Mouse (Mus musculus): ENCODE data around the gene B3gat3. TPM values are rescaled to one million over a fixed set of nuclear protein-coding genes. Genes with fewer than 3 reads are reported as not detected.
A peak's percentile ranks its signal among the peaks of the same experiment; 100 is the strongest.

The B3gat3 gene
- polyA plus RNA-seq, 1 experiment from 2014 or later: 37.2 TPM

DNA sequence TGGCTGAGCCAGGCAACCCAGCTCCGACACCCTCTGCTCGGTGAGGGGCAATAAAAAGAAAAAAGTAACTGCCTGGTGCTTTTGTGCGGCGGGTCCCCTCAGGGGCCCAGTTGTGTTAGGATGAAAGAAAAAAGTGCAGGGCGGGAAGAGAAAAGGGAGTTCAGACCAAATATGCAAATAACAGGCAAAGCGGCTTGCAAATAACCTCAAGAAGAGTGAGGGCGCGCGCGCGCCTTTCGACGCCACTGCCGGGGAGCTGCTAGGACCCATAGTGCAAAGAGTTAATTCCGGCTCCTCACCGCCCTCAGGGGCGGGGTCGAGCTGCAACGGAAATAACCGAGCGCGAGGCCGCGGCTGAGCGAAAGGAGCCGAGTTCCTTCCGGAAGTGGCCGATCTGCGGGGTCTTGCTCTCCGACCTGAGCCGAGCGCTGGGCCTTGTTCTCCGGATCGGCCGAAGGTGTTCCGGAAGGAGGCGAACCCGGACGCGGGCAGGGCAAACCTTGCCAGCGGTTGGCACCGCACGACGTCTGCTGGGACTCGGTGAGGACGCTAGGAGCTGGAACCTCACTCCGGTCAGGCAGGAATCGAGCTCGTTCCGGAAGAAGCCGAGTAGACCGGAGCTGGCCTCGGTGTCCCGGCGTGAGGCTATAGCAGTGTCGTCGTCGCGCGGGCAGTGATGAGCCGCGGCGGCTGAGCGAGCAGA lies 21.5 kb downstream of the B3gat3 start, which contains the start of gene Mta2:
Gene Mta2 (plus strand): TSS at position 361 of the 703 bp plus-strand sequence.
- peak within 1 kb of the TSS; percentile 99 for H3K27ac ChIP-seq (replicated peaks; ENCODE audit: low read depth, low read length)
- H3K9me3 ChIP-seq (ENCODE audit: control insufficient read depth, low read length): no peaks in the 10 kb centered on the region
- under 1% methylated on average over 64 of the region's 64 CpGs for WGBS
- peak within 1 kb of the TSS; percentile 44 for H3K4me2 ChIP-seq (ENCODE audit: low read depth, severe bottlenecking)
- DNase-seq (ENCODE audit: low spot score) (peak; percentile 98), ATAC-seq (ENCODE audit: insufficient number of reproducible peaks, low FRiP score, low TSS enrichment, low read depth) (peak; percentile 87)
- H3K36me3 ChIP-seq (ENCODE audit: control insufficient read depth, insufficient read depth, low read length): peaks cover 19% of the 10 kb centered on the region
- H3K4me3 ChIP-seq (ENCODE audit: low read depth, low read length): peak within 1 kb of the TSS; percentile 98
- H3K27me3 ChIP-seq (ENCODE audit: control insufficient read depth, insufficient read depth, low read length): no peaks in the 10 kb centered on the region
- peaks cover 16% of the 10 kb centered on the region for H3K4me1 ChIP-seq (ENCODE audit: control insufficient read depth, insufficient read depth, low read length)
- peak within 1 kb of the TSS; percentile 99 for H3K9ac ChIP-seq (ENCODE audit: low read length)

DNA sequence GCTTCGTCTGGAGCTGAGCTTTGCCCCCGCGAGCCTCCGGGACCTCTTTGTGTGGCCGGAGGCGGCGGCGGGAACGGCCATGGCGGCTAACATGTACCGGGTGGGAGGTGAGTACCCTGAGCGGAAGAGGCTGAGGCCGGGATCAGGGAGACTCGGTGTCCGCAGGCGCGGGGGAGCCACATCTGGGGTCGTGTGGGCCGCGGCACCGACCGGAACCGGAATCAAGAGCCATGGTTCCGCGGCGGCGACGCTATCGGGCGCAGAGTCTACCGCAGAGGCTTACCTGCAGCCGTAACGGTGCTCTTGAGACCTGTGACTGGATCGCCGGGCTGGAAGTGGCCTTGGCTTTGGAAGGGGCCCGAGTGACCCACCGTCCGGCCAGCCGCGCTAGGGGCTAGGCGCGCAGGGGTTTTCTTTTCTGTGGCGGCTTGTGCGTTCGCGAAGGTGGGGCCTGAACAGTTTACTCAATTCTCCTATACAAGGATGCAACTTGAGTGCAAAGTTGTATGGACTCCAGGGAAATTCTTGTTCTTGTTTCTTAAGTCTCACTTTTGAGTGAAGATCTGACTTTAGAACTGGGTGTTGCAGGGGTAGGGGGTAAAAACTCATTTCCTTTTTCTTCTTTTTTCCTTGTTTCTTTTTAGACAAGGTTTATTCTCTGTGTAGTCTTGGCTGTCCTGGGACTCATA lies 22.2 kb downstream of the B3gat3 start:
- Histone ChIP-seq H3K36me3 (ENCODE audit: control insufficient read depth, insufficient read depth, low read length) (peaks cover 25% of the 10 kb centered on the region), H3K4me1 (ENCODE audit: control insufficient read depth, insufficient read depth, low read length) (peaks cover 16% of the 10 kb centered on the region), H3K4me3 (ENCODE audit: low read depth, low read length) (peak overlapping the region; percentile 98), H3K9ac (ENCODE audit: low read length) (peak overlapping the region; percentile 99), H3K27me3 (ENCODE audit: control insufficient read depth, insufficient read depth, low read length) (no peaks in the 10 kb centered on the region), H3K4me2 (ENCODE audit: low read depth, severe bottlenecking) (peak overlapping the region; percentile 44), H3K9me3 (ENCODE audit: control insufficient read depth, low read length) (no peaks in the 10 kb centered on the region), H3K27ac (replicated peaks; ENCODE audit: low read depth, low read length) (peak overlapping the region; percentile 99)
- ATAC-seq (ENCODE audit: insufficient number of reproducible peaks, low FRiP score, low TSS enrichment, low read depth): peak; percentile 41
- no peak for DNase-seq (ENCODE audit: low spot score)
- under 1% methylated on average over 46 of the region's 46 CpGs for WGBS

DNA sequence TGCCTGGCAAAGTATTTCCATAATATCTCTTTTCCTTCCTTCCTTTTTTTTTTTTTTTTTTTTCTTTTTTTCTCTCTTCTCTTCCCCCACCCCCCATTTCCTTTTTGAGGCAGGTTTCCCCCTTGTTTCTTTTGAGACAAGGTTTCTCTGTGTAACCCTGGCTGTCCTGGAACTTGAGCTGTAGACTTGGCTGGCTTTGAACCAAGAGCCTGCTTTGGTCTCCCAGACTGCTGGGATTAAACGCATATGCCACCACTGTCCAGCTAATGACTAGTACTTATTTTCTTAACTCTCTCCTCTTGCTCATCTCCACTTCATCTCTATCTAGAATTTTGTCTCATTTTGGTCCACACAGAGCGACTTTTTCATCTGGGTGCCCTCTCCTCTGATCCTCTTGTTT lies 22.9 kb downstream of the B3gat3 start:
- DNase-seq (ENCODE audit: low spot score) (no peak), ATAC-seq (ENCODE audit: insufficient number of reproducible peaks, low FRiP score, low TSS enrichment, low read depth) (no peak)
- no peaks in the 10 kb centered on the region for H3K9me3 ChIP-seq (ENCODE audit: control insufficient read depth, low read length)
- H3K36me3 ChIP-seq (ENCODE audit: control insufficient read depth, insufficient read depth, low read length): peaks cover 31% of the 10 kb centered on the region
- peaks cover 16% of the 10 kb centered on the region for H3K4me1 ChIP-seq (ENCODE audit: control insufficient read depth, insufficient read depth, low read length)
- H3K27ac ChIP-seq (replicated peaks; ENCODE audit: low read depth, low read length): no peak overlapping the region
- H3K9ac ChIP-seq (ENCODE audit: low read length): peak overlapping the region; percentile 99
- no peaks in the 10 kb centered on the region for H3K27me3 ChIP-seq (ENCODE audit: control insufficient read depth, insufficient read depth, low read length)
- 71% methylated on average over 2 of the region's 2 CpGs for WGBS
- H3K4me3 ChIP-seq (ENCODE audit: low read depth, low read length): peak overlapping the region; percentile 98
- peak overlapping the region; percentile 44 for H3K4me2 ChIP-seq (ENCODE audit: low read depth, severe bottlenecking)

DNA sequence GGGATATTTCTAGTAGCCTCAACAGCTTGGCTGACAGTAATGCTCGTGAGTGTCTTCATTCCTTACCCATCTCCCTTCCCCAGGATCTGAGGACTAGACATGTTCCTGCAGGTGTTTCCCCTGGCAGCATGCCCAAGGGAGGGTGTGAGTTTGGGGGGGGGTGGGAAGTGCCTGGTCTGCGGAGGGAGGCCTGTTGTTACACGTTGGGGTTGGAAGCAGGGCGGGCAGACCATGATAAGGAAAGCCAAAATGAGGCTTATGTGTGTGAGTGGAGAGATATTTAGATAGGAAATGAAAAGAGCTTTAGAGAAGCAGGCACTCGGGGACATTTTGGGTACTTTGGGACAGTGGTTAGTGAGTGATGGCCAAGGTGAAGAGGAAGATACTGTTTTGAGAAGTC lies 23.9 kb downstream of the B3gat3 start:
- 74% methylated on average over 5 of the region's 5 CpGs for WGBS
- Histone ChIP-seq H3K27ac (replicated peaks; ENCODE audit: low read depth, low read length) (no peak overlapping the region), H3K9ac (ENCODE audit: low read length) (0 out of 2 replicates have a peak overlapping the region, but pooled peaks have one; percentile 27), H3K4me2 (ENCODE audit: low read depth, severe bottlenecking) (peak overlapping the region; percentile 44; the same call in 1 of the 2 replicates), H3K9me3 (ENCODE audit: control insufficient read depth, low read length) (no peaks in the 10 kb centered on the region), H3K4me3 (ENCODE audit: low read depth, low read length) (peak overlapping the region; percentile 16; the same call in 1 of the 2 replicates), H3K4me1 (ENCODE audit: control insufficient read depth, insufficient read depth, low read length) (peaks cover 16% of the 10 kb centered on the region), H3K27me3 (ENCODE audit: control insufficient read depth, insufficient read depth, low read length) (no peaks in the 10 kb centered on the region), H3K36me3 (ENCODE audit: control insufficient read depth, insufficient read depth, low read length) (peaks cover 40% of the 10 kb centered on the region)
- no peak for DNase-seq (ENCODE audit: low spot score)
- no peak for ATAC-seq (ENCODE audit: insufficient number of reproducible peaks, low FRiP score, low TSS enrichment, low read depth)

DNA sequence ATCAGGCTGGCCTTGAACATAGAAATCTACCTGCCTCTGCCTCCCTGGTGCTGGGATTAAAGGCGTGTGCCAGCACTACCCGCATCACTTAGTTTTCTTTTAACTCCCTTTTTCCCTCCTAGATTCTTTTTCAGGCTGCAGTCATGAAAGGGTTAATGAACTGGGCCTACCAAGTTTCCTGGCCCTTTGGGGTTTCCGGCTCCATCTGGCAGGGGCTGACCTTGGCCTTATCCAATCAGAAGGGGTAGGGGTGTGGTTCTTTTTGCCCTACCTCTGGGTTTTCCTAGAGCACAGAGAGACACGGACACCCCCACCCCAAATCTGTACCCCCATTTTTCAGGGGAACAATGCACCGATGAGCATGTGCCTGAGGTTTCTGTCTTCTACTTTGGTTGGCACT lies 24.6 kb downstream of the B3gat3 start:
- Histone ChIP-seq H3K27ac (replicated peaks; ENCODE audit: low read depth, low read length) (no peak overlapping the region), H3K9ac (ENCODE audit: low read length) (no peak overlapping the region)

DNA sequence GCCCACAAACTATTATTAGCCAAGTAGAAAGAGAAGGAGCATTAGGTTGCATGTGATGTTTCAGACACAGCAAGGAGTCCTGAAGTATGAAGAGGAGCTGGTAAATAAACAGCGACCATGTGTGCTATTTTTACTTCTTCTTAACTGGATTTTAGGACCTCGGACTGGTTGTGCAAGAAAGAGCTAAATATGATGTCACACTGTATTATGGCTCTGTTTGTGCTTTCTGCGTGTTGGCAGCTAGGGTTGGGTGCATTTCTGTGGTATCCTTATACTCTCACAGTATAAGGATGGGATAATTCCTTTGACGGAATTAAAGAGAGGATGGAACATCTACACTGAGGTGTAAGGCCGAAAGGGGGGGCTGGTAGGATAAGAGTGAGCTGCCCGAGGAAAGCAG lies 25.1 kb downstream of the B3gat3 start:
- no peaks in the 10 kb centered on the region for H3K9me3 ChIP-seq (ENCODE audit: control insufficient read depth, low read length)
- peak overlapping the region; percentile 20; the same call in 1 of the 2 replicates for H3K4me2 ChIP-seq (ENCODE audit: low read depth, severe bottlenecking)
- 89% methylated on average over 6 of the region's 6 CpGs for WGBS
- no peaks in the 10 kb centered on the region for H3K27me3 ChIP-seq (ENCODE audit: control insufficient read depth, insufficient read depth, low read length)
- ATAC-seq (ENCODE audit: insufficient number of reproducible peaks, low FRiP score, low TSS enrichment, low read depth) (no peak), DNase-seq (ENCODE audit: low spot score) (no peak)
- H3K4me1 ChIP-seq (ENCODE audit: control insufficient read depth, insufficient read depth, low read length): peaks cover 16% of the 10 kb centered on the region
- no peak overlapping the region for H3K27ac ChIP-seq (replicated peaks; ENCODE audit: low read depth, low read length)
- peaks cover 42% of the 10 kb centered on the region for H3K36me3 ChIP-seq (ENCODE audit: control insufficient read depth, insufficient read depth, low read length)
- 0 out of 2 replicates have a peak overlapping the region, but pooled peaks have one; percentile 1 for H3K4me3 ChIP-seq (ENCODE audit: low read depth, low read length)
- no peak overlapping the region for H3K9ac ChIP-seq (ENCODE audit: low read length)

More for the DNA sequence above, 24.6 kb downstream of the B3gat3 start:
- Histone ChIP-seq H3K4me2 (ENCODE audit: low read depth, severe bottlenecking) (peak overlapping the region; percentile 20), H3K4me3 (ENCODE audit: low read depth, low read length) (0 out of 2 replicates have a peak overlapping the region, but pooled peaks have one; percentile 1), H3K4me1 (ENCODE audit: control insufficient read depth, insufficient read depth, low read length) (peaks cover 16% of the 10 kb centered on the region), H3K9me3 (ENCODE audit: control insufficient read depth, low read length) (no peaks in the 10 kb centered on the region), H3K36me3 (ENCODE audit: control insufficient read depth, insufficient read depth, low read length) (peaks cover 42% of the 10 kb centered on the region), H3K27me3 (ENCODE audit: control insufficient read depth, insufficient read depth, low read length) (no peaks in the 10 kb centered on the region)
- no peak for ATAC-seq (ENCODE audit: insufficient number of reproducible peaks, low FRiP score, low TSS enrichment, low read depth)
- 44% methylated on average over 5 of the region's 5 CpGs for WGBS
- peak; percentile 81 for DNase-seq (ENCODE audit: low spot score)

DNA sequence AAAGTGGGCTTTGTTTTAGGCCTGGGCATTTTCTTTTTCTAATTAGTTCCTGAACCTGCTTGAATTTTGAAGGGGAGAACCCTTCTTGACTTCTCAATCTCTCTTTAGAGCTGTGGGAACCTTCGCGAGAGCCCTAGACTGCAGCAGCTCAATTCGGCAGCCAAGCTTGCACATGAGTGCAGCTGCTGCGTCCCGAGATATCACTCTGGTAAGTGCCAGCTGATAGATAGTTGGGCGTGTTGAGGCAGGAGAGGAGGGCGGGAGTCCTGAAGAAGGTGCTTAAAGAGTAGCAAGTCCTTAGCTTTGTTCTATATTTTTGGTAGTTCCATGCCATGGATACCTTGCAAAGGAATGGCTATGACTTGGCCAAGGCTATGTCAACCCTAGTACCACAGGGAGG lies 26.8 kb downstream of the B3gat3 start:
- Histone ChIP-seq H3K36me3 (ENCODE audit: control insufficient read depth, insufficient read depth, low read length) (peaks cover 55% of the 10 kb centered on the region), H3K4me1 (ENCODE audit: control insufficient read depth, insufficient read depth, low read length) (peaks cover 9% of the 10 kb centered on the region), H3K9ac (ENCODE audit: low read length) (no peak overlapping the region), H3K4me3 (ENCODE audit: low read depth, low read length) (no peak overlapping the region), H3K27me3 (ENCODE audit: control insufficient read depth, insufficient read depth, low read length) (no peaks in the 10 kb centered on the region), H3K4me2 (ENCODE audit: low read depth, severe bottlenecking) (no peak overlapping the region), H3K27ac (replicated peaks; ENCODE audit: low read depth, low read length) (no peak overlapping the region), H3K9me3 (ENCODE audit: control insufficient read depth, low read length) (no peaks in the 10 kb centered on the region)
- DNase-seq (ENCODE audit: low spot score) (no peak), ATAC-seq (ENCODE audit: insufficient number of reproducible peaks, low FRiP score, low TSS enrichment, low read depth) (no peak)
- WGBS: 96% methylated on average over 7 of the region's 7 CpGs

DNA sequence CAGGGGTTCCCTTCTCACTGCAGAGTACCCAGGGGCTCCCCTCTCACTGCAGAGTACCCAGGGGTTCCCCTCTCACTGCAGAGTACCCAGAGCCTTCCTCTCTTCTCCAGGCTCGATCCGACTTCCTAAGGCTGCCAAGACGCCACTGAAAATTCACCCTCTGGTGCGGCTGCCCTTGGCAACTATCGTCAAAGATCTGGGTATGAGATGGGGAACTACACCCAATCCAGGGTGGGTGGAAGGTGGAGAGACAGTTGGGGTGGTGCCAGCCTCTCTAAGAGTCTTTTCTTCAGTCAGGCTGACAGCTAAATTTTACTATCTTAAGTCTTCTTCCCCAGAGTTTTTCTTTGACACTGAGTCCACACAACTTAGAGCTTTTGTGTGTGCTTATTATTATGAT lies 30.0 kb downstream of the B3gat3 start:
- no peak for DNase-seq (ENCODE audit: low spot score)
- Histone ChIP-seq H3K9ac (ENCODE audit: low read length) (no peak overlapping the region), H3K4me2 (ENCODE audit: low read depth, severe bottlenecking) (no peak overlapping the region), H3K4me3 (ENCODE audit: low read depth, low read length) (no peak overlapping the region), H3K4me1 (ENCODE audit: control insufficient read depth, insufficient read depth, low read length) (peaks cover 6% of the 10 kb centered on the region; the same call in 1 of the 2 replicates), H3K27ac (replicated peaks; ENCODE audit: low read depth, low read length) (no peak overlapping the region), H3K9me3 (ENCODE audit: control insufficient read depth, low read length) (no peaks in the 10 kb centered on the region), H3K36me3 (ENCODE audit: control insufficient read depth, insufficient read depth, low read length) (peaks cover 50% of the 10 kb centered on the region), H3K27me3 (ENCODE audit: control insufficient read depth, insufficient read depth, low read length) (no peaks in the 10 kb centered on the region)
- ATAC-seq (ENCODE audit: insufficient number of reproducible peaks, low FRiP score, low TSS enrichment, low read depth): no peak
- WGBS: 91% methylated on average over 5 of the region's 5 CpGs

Measured in limb, embryonic 11.5 days (tissue).